Mouse (Mus musculus) stomach, postnatal 0 days (tissue): ENCODE results near the gene Pax8.

Experiments
- CTCF ChIP-seq: IDR thresholded peaks from 2 replicates; pipeline ENCODE4 v1.5.1; 2016; ENCODE audit warnings: antibody characterized with exemption, low read depth, mild to moderate bottlenecking, moderate library complexity
- EP300 ChIP-seq: optimal IDR thresholded peaks from 2 replicates; pipeline ENCODE3; 2016; ENCODE audit warnings: antibody characterized with exemption

- TF ChIP-seq EP300, result no peak
- no peak for TF ChIP-seq CTCF
These were observed 4.5 kb upstream of the Pax8 start for GRCm38 (mm10) chr2:24479906-24480305.
